Mouse (Mus musculus): ENCODE data around the gene Slc4a8.

GRCm38 (mm10) chr15:100759286-100759685, 2.3 kb upstream of the Slc4a8 start:
- TF ChIP-seq MAFK (IDR thresholded peaks at IDR 0.05; ENCODE audit: insufficient read depth, low read depth, low read length) (no peak), ZC3H11A (IDR thresholded peaks at IDR 0.05; ENCODE audit: borderline replicate concordance, low read depth, low read length) (no peak)

All from ES-E14 (cell line).